ENCODE assay signal across 8 mouse cellular contexts in the genomic region with DNA sequence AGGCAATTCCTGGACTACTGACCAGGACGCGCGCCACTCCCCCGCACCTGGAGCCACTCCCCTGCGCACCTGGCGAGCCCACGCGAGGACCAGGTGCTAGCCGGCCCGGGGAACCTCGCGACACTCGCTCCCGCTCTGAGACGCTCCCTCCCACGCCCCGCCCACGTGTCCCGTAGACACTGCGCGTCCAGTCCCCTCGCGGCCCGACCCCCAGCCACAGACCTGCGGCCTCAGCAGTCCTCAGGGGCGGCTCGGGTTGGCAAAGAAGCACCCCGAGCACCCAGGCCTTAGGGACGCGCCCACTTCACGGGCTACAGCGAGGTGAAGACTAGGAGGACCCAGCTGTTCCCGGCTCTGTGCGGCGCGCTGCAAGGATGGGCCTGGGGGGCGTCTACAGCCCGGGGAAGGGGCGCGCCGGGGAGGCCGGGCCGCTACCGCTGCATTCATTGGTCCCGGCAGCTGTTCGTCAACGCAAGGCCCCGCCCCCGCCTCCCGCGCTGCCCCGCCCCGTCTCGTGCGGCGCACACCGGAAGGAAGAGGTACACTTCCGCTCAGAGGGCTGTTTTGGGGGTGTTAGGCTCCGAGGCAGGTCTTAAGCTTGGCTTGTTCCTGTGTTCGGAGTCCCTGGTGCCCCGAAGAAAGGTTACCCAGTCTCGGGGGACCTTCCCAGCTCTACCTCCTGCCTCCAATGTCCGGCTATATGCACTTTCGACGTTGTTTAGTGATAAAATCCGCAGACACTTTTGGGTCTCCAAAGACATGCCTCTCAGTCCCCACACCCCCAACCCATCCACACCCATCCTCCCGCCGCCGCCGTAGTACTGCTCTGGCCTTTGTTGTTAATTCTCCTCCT. TPM values are rescaled to one million over a fixed set of nuclear protein-coding genes. Genes with fewer than 3 reads are reported as not detected.
DNase-seq lines count a peak whose midpoint lies in the region; ATAC-seq and TF ChIP-seq lines count a peak whose summit lies in the region.

A gene (minus strand): TSS at position 422 of the 853 bp plus-strand sequence.

- WGBS in heart, embryonic 11.5 days (ENCODE audit: insufficient replicate concordance): under 1% methylated on average over 70 of the region's 70 CpGs
- under 1% methylated on average over 69 of the region's 70 CpGs for WGBS in kidney, embryonic 15.5 days
- under 1% methylated on average over 70 of the region's 70 CpGs for WGBS in liver, adult 2 months

- H3K36me3 ChIP-seq in heart, embryonic 11.5 days (ENCODE audit: control insufficient read depth, insufficient read depth, low read length): no peaks in the 10 kb centered on the region; the same call in 1 of the 2 replicates
- peaks cover 23% of the 10 kb centered on the region for H3K36me3 ChIP-seq in kidney, embryonic 15.5 days
- H3K36me3 ChIP-seq in liver, adult 2 months (ENCODE audit: control insufficient read depth, insufficient read depth, low read length): no peaks in the 10 kb centered on the region
- H3K36me3 ChIP-seq in myocyte (ENCODE audit: control insufficient read depth, insufficient read depth): no peaks in the 10 kb centered on the region

- peak; percentile 72; the same call in 1 of the 2 replicates for TF ChIP-seq POLR2A in brain, embryonic 14.5 days (IDR thresholded peaks at IDR 0.05; ENCODE audit: borderline replicate concordance, extremely low read depth, insufficient read depth, insufficient read length, poor library complexity, severe bottlenecking)
- TF ChIP-seq POLR2A in liver, adult 2 months (IDR thresholded peaks at IDR 0.05; ENCODE audit: extremely low read depth, insufficient read depth, low read length): 0 out of 2 replicates have a peak, but pooled peaks have one; percentile 13
- no peak for TF ChIP-seq POLR2A in myocyte (IDR thresholded peaks at IDR 0.05; ENCODE audit: insufficient read length, low read depth)

- no peak for TF ChIP-seq CTCF in brain, embryonic 14.5 days (IDR thresholded peaks at IDR 0.05; ENCODE audit: borderline replicate concordance, extremely low read depth, insufficient read depth, insufficient read length)
- TF ChIP-seq CTCF in liver, adult 2 months (IDR thresholded peaks at IDR 0.05; ENCODE audit: low read depth, low read length): no peak

- H3K4me1 ChIP-seq in heart, embryonic 11.5 days (ENCODE audit: control insufficient read depth, insufficient read depth, low read length): peaks cover 2% of the 10 kb centered on the region; the same call in 1 of the 2 replicates
- peaks cover 16% of the 10 kb centered on the region for H3K4me1 ChIP-seq in kidney, embryonic 15.5 days
- H3K4me1 ChIP-seq in liver, adult 2 months (ENCODE audit: control insufficient read depth, insufficient read depth, low read length): peaks cover 4% of the 10 kb centered on the region; the same call in 1 of the 2 replicates

- no peaks in the 10 kb centered on the region for H3K9me3 ChIP-seq in heart, embryonic 11.5 days (replicated peaks; ENCODE audit: control insufficient read depth, low read length)
- no peaks in the 10 kb centered on the region for H3K9me3 ChIP-seq in kidney, embryonic 15.5 days (replicated peaks)

- peak; percentile 89 for DNase-seq in CD4-positive helper T cell, adult 2 months (ENCODE audit: low read depth, low spot score)
- peak; percentile 96 for DNase-seq in brain, embryonic 14.5 days (ENCODE audit: low read depth)
- DNase-seq in liver, adult 2 months (ENCODE audit: extremely low read depth, low read depth, low spot score): peak; percentile 39
- peak; percentile 87 to 96 for DNase-seq in spleen, postnatal 4 days (ENCODE audit: low spot score in 2 of 2)

- no peaks in the 10 kb centered on the region for H3K79me2 ChIP-seq in liver, adult 2 months (ENCODE audit: control insufficient read depth, insufficient read depth, low read length)
- no peaks in the 10 kb centered on the region for H3K79me2 ChIP-seq in myocyte (ENCODE audit: control insufficient read depth, insufficient read depth)

- no peaks in the 10 kb centered on the region for H3K27me3 ChIP-seq in heart, embryonic 11.5 days (ENCODE audit: control insufficient read depth, insufficient read depth, low read length)
- no peaks in the 10 kb centered on the region for H3K27me3 ChIP-seq in kidney, embryonic 15.5 days
- no peaks in the 10 kb centered on the region for H3K27me3 ChIP-seq in liver, adult 2 months (ENCODE audit: control insufficient read depth, insufficient read depth, low read length)
- H3K27me3 ChIP-seq in myocyte (ENCODE audit: control insufficient read depth, insufficient read depth, insufficient read length): no peaks in the 10 kb centered on the region

- peak within 1 kb of the TSS; percentile 83 for H3K9ac ChIP-seq in heart, embryonic 11.5 days (ENCODE audit: low read depth, low read length)
- H3K9ac ChIP-seq in kidney, embryonic 15.5 days: peak within 1 kb of the TSS; percentile 68
- peak within 1 kb of the TSS; percentile 73 for H3K9ac ChIP-seq in liver, adult 2 months (ENCODE audit: low read depth, low read length)

- peak within 1 kb of the TSS; percentile 29; the same call in 1 of the 2 replicates for H3K27ac ChIP-seq in heart, embryonic 11.5 days (ENCODE audit: low read depth, low read length)
- H3K27ac ChIP-seq in kidney, embryonic 15.5 days: peak within 1 kb of the TSS; percentile 78
- no peak within 1 kb of the TSS for H3K27ac ChIP-seq in liver, adult 2 months (replicated peaks; ENCODE audit: insufficient read depth, low read depth, low read length)

- peak; percentile 90 for ATAC-seq in erythroblast, adult 5-6 weeks (replicated peaks; ENCODE audit: low FRiP score, poor library complexity, severe bottlenecking)
- ATAC-seq in heart, embryonic 11.5 days (replicated peaks; ENCODE audit: insufficient number of reproducible peaks, low FRiP score, low TSS enrichment): peak; percentile 93
- peak; percentile 97 for ATAC-seq in kidney, embryonic 15.5 days (replicated peaks; ENCODE audit: low FRiP score)

- peak within 1 kb of the TSS; percentile 98 for H3K4me2 ChIP-seq in heart, embryonic 11.5 days
- peak within 1 kb of the TSS; percentile 93 for H3K4me2 ChIP-seq in kidney, embryonic 15.5 days
- H3K4me2 ChIP-seq in myocyte (ENCODE audit: low read depth): peak within 1 kb of the TSS; percentile 72

- H3K4me3 ChIP-seq in heart, embryonic 11.5 days (ENCODE audit: low read depth, low read length): peak within 1 kb of the TSS; percentile 90
- H3K4me3 ChIP-seq in kidney, embryonic 15.5 days (replicated peaks): peak within 1 kb of the TSS; percentile 83
- H3K4me3 ChIP-seq in liver, adult 2 months (ENCODE audit: insufficient read depth, low read depth, low read length): peak within 1 kb of the TSS; percentile 72
- peak within 1 kb of the TSS; percentile 46 for H3K4me3 ChIP-seq in myocyte

- peak within 1 kb of the TSS; percentile 38 for H3ac ChIP-seq in myocyte (ENCODE audit: control insufficient read depth, insufficient read length)

TF ChIP-seq in myocyte, 11 proteins besides CTCF, POLR2A, EP300 and RAD21:
- TF ChIP-seq TCF3 (IDR thresholded peaks at IDR 0.05; ENCODE audit: insufficient read length, low read depth): no peak
- TF ChIP-seq MYOD1 (IDR thresholded peaks at IDR 0.05; ENCODE audit: control insufficient read depth in 1 of 3, insufficient read length in 2 of 3, low read depth in 2 of 3): peak in 1 of 3 experiments; percentile 40
- no peak for TF ChIP-seq MAX (IDR thresholded peaks at IDR 0.05; ENCODE audit: low read depth)
- no peak for TF ChIP-seq E2F4 (IDR thresholded peaks at IDR 0.05; ENCODE audit: insufficient read depth)
- TF ChIP-seq MYOG (IDR thresholded peaks at IDR 0.05; ENCODE audit: control insufficient read depth in 1 of 3, insufficient read depth in 1 of 3, insufficient read length in 2 of 3, low read depth in 2 of 3): peak in 2 of 3 experiments; percentile 17 to 20
- TF ChIP-seq SRF (IDR thresholded peaks at IDR 0.05; ENCODE audit: control insufficient read depth, insufficient read length, low read depth): no peak
- TF ChIP-seq USF1 (IDR thresholded peaks at IDR 0.05; ENCODE audit: low read depth): no peak
- TF ChIP-seq POLR2AphosphoS2 (IDR thresholded peaks at IDR 0.05; ENCODE audit: insufficient read length, low read depth): no peak

RNA-seq across cellular contexts. Expression of the gene that starts here (rescaled TPM):
- 19.8 and 25.2 TPM in 2 replicates for polyA plus RNA-seq in brain, embryonic 14.5 days (2012; rRNA removed)
- 2.7 and 23.4 TPM in 2 replicates for total RNA-seq in erythroblast, adult 5-6 weeks (2015; ENCODE audit: low replicate concordance)
- 0.84 and 2.5 TPM in 2 replicates for total RNA-seq in erythroblast, adult 5-6 weeks (2017; ENCODE audit: low replicate concordance)
- polyA plus RNA-seq in heart, embryonic 11.5 days (2014; fragmentation: Nextera tagmentation; extraction: Ambion mirVana): 15.9 and 17.9 TPM in 2 replicates
- 26.1 and 26.9 TPM in 2 replicates for polyA plus RNA-seq in kidney, embryonic 15.5 days (2015; fragmentation: Nextera tagmentation; extraction: Ambion mirVana)
- total RNA-seq in liver, adult 2 months (2014; rRNA removed): 3.8 and 3.9 TPM in 2 replicates
- 1.5 and 2.4 TPM in 2 replicates for polyA plus RNA-seq in liver, adult 2 months (2012; rRNA removed)
- polyA plus RNA-seq in myocyte (2012; fragmentation: generic; extraction: Trizol): 7.8 TPM

Comparison
In these comparisons a context has a peak if more than half of its experiments do, and no peak if none do; other contexts are left out.
1. DNase-seq: peak in every context shown above with its lines; median percentile 96 in brain, embryonic 14.5 days; 92 in spleen, postnatal 4 days; 89 in CD4-positive helper T cell, adult 2 months; 39 in liver, adult 2 months.